Mouse (Mus musculus) midbrain, embryonic 10.5 days (tissue): Measurements from ENCODE around the gene Slc43a3. TPM values are rescaled to one million over a fixed set of nuclear protein-coding genes. Genes with fewer than 3 reads are reported as not detected.

Experiments
- DNase-seq: peaks from one replicate; pipeline ENCODE4 v3.0.0-alpha.2; 2017; ENCODE audit warnings: low spot score
- H3K27ac ChIP-seq: fragments of 300-500 bp; sonication (generic); replicated peaks from 2 replicates; pipeline ENCODE4 v1.5.1; 2016; ENCODE audit warnings: mild to moderate bottlenecking
- H3K27me3 ChIP-seq: fragments of 300-500 bp; sonication (generic); 2 replicates; pipeline ENCODE4 v1.6.1; 2016; ENCODE audit warnings: low read depth, mild to moderate bottlenecking; ENCODE audit not compliant: poor library complexity, severe bottlenecking
- H3K36me3 ChIP-seq: fragments of 300-500 bp; sonication (generic); 2 replicates; pipeline ENCODE4 v1.6.1; 2016; ENCODE audit warnings: mild to moderate bottlenecking, moderate library complexity
- H3K4me1 ChIP-seq: fragments of 300-500 bp; sonication (generic); 2 replicates; pipeline ENCODE4 v1.6.1; 2016
- H3K4me3 ChIP-seq: fragments of 300-500 bp; sonication (generic); 2 replicates; pipeline ENCODE4 v1.5.1; 2016; ENCODE audit warnings: mild to moderate bottlenecking, moderate library complexity
- H3K9me3 ChIP-seq: fragments of 300-500 bp; sonication (generic); replicated peaks from 2 replicates; pipeline ENCODE4 v1.6.1; 2016; ENCODE audit warnings: mild to moderate bottlenecking
- WGBS: fragments of 180-500 bp; shearing (Covaris S2); methylation state at CpG from one replicate; pipeline ENCODE4 v1.1.7; 2016; 5-methylcytosine and 5-hydroxymethylcytosine counted together
- microRNA-seq: library from miRNA; unstranded; fragments of <30 nt; microRNA quantifications from one replicate; pipeline ENCODE4, GENCODE M21; 2017
- polyA plus RNA-seq: library from polyadenylated mRNA; unstranded; fragments of >200 nt; fragmentation: Nextera tagmentation; extraction: Ambion mirVana; gene quantifications from 2 replicates; pipeline ENCODE4 v1.2.1, GENCODE M21; 2016

Gene Slc43a3
- polyA plus RNA-seq, 1 experiment from 2014 or later = 24.7 TPM

DNA sequence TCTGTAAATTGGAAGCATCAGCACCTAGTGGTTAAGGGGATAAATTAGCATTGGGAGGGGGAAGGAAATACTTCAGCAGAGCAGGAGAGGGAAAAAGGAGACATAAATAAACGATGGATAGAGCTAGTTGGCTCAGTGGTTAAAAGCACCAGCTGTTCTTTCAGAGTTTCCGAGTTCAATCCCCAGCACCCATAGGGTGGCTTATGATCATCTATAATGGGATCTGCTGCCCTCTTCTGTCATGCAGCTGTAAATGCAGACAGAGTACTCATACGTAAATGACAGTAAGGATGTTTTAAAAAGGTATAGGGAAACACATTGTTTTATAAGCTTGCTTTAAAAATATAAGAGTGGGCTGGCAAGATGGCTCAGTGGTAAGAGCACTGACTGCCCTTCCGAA, 71.3 kb downstream of the Slc43a3 start:
- Histone ChIP-seq H3K4me1 (no peaks in the 10 kb centered on the region), H3K27me3 (no peaks in the 10 kb centered on the region), H3K4me3 (no peak overlapping the region), H3K27ac (no peak overlapping the region), H3K36me3 (no peaks in the 10 kb centered on the region), H3K9me3 (no peaks in the 10 kb centered on the region)
- no peak for DNase-seq
- WGBS = 27% methylated on average over 4 of the region's 4 CpGs

Small RNA genes within 50 kb of the gene (microRNA-seq; reads per million reads assigned to microRNA genes)
- gene Gm24332 = not detected

Other genes with a start within 250 kb of the Slc43a3 start
- 22.8 and 26.0 TPM in 2 replicates for gene Zdhhc5, start 221.4 kb upstream of the Slc43a3 start, polyA plus RNA-seq
- 51.6 and 52.6 TPM in 2 replicates for gene Clp1, start 209.2 kb upstream of the Slc43a3 start, polyA plus RNA-seq
- 8.2 and 14.7 TPM in 2 replicates for gene Ypel4, start 202.5 kb upstream of the Slc43a3 start, polyA plus RNA-seq
- gene Gm19426, start 192.9 kb upstream of the Slc43a3 start, polyA plus RNA-seq = 9.0 and 10.8 TPM in 2 replicates
- gene Serping1, start 161.1 kb upstream of the Slc43a3 start, polyA plus RNA-seq = 27.6 and 35.8 TPM in 2 replicates
- 33.0 and 34.5 TPM in 2 replicates for gene Ube2l6, start 137.8 kb upstream of the Slc43a3 start, polyA plus RNA-seq
- gene Smtnl1, start 113.9 kb upstream of the Slc43a3 start, polyA plus RNA-seq = 0.20 TPM in 1 of 2 replicates, not detected in the other
- gene Timm10, start 109.6 kb upstream of the Slc43a3 start, polyA plus RNA-seq = 56.4 and 64.0 TPM in 2 replicates
- gene Slc43a1, start 97.7 kb upstream of the Slc43a3 start, polyA plus RNA-seq = 22.4 and 26.1 TPM in 2 replicates
- gene Rtn4rl2, start 49.9 kb upstream of the Slc43a3 start, polyA plus RNA-seq = 1.4 and 1.8 TPM in 2 replicates
- gene Prg2, start 43.9 kb downstream of the Slc43a3 start, polyA plus RNA-seq = 0.32 TPM in 1 of 2 replicates, not detected in the other
- gene Prg3, start 51.6 kb downstream of the Slc43a3 start, polyA plus RNA-seq = not detected in 2 replicates
- gene Ssrp1, start 100.7 kb downstream of the Slc43a3 start, polyA plus RNA-seq = 392 and 411 TPM in 2 replicates
- gene P2rx3, start 100.9 kb downstream of the Slc43a3 start, polyA plus RNA-seq = 4.7 and 6.2 TPM in 2 replicates
- gene Tnks1bp1, start 111.4 kb downstream of the Slc43a3 start, polyA plus RNA-seq = 29.9 and 33.7 TPM in 2 replicates
- gene Aplnr, start 199.6 kb downstream of the Slc43a3 start, polyA plus RNA-seq = 35.2 and 35.8 TPM in 2 replicates